Mouse (Mus musculus) cerebellum, postnatal 14 days (tissue): ENCODE measurements around the gene Dusp2.

Source experiments
- DNase-seq, 2 experiments: peaks; one replicate each; pipeline ENCODE4 v3.0.0; 2021; ENCODE audit warnings: mixed read lengths in 2 of 2

Gene Dusp2

GRCm38 (mm10) chr2:127369703-127370376 lies 33.9 kb downstream of the Dusp2 start:
- DNase-seq: no peak

- no peak for DNase-seq
Observed at GRCm38 (mm10) chr2:127370561-127371483, 34.9 kb downstream of the Dusp2 start.

- no peak for DNase-seq
Observed at GRCm38 (mm10) chr2:127371484-127371861, 35.5 kb downstream of the Dusp2 start.

- DNase-seq: no peak
Observed at GRCm38 (mm10) chr2:127372082-127372481, 36.1 kb downstream of the Dusp2 start.

GRCm38 (mm10) chr2:127374131-127374530 lies 38.2 kb downstream of the Dusp2 start:
- no peak for DNase-seq

GRCm38 (mm10) chr2:127375087-127375486 lies 39.1 kb downstream of the Dusp2 start:
- DNase-seq: no peak

- DNase-seq: peak; percentile 6 to 31
Observed at GRCm38 (mm10) chr2:127375759-127376341, 39.9 kb downstream of the Dusp2 start.

- DNase-seq: no peak
Observed at GRCm38 (mm10) chr2:127376423-127377051, 40.6 kb downstream of the Dusp2 start.

- DNase-seq: no peak
Observed at GRCm38 (mm10) chr2:127377942-127378610, 42.1 kb downstream of the Dusp2 start.

- DNase-seq: no peak
Observed at GRCm38 (mm10) chr2:127378611-127378990, 42.6 kb downstream of the Dusp2 start.

- no peak for DNase-seq
Observed at GRCm38 (mm10) chr2:127379250-127379649, 43.3 kb downstream of the Dusp2 start.

GRCm38 (mm10) chr2:127383881-127384280 lies 47.9 kb downstream of the Dusp2 start:
- DNase-seq: no peak

- no peak for DNase-seq
Observed at GRCm38 (mm10) chr2:127387521-127387920, 51.6 kb downstream of the Dusp2 start.
